In the genomic region with DNA sequence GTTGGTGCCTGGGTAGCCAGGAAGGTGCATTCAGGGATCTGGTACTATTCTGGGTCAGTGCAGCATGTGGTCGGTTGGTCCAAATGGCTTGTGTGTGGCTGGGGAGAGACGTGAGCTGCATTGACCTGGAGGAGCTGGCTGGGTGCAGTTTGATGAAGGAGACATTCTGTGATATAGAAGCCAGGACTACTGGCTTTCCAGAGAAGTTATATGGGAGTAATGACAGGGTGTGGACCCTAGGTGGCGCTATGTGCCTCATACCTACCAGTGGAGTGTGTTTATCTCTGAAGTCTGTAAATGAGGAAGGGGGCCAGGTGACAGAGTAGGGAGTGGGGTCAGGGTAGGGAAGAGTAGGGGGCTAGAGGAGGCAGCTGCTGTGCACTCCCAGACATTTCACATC, we compare ENCODE assay signal across 14 mouse cellular contexts. TPM values are rescaled to one million over a fixed set of nuclear protein-coding genes. Genes with fewer than 3 reads are reported as not detected.
DNase-seq lines count a peak whose midpoint lies in the region; ATAC-seq and TF ChIP-seq lines count a peak whose summit lies in the region.
"Had no signal": no experiment of that assay in that cellular context is flagged by ENCODE, and none has a peak within 500 bp of the region (broad histone marks: within the 10 kb centered on the region; RNA-seq: fewer than 3 reads in every experiment).

No protein-coding gene starts in this region.

- TF ChIP-seq CTCF in liver, postnatal 0 days (IDR thresholded peaks at IDR 0.05; ENCODE audit: low read depth) = peak; percentile 58

- no peak overlapping the region for H3K4me2 ChIP-seq in liver, embryonic 11.5 days
- no peak overlapping the region for H3K4me2 ChIP-seq in liver, postnatal 0 days (ENCODE audit: low read depth, low read length)
- H3K4me2 ChIP-seq: limb, embryonic 13.5 days; neural tube, embryonic 12.5 days had no signal

- H3K36me3 ChIP-seq in liver, embryonic 11.5 days (ENCODE audit: control insufficient read depth, insufficient read depth, low read length) = no peaks in the 10 kb centered on the region
- no peaks in the 10 kb centered on the region for H3K36me3 ChIP-seq in liver, postnatal 0 days (replicated peaks; ENCODE audit: insufficient read depth, low read length)
- H3K36me3 ChIP-seq: limb, embryonic 13.5 days had no signal

- no peak overlapping the region for H3K4me3 ChIP-seq in liver, embryonic 11.5 days (ENCODE audit: low read depth, low read length)
- H3K4me3 ChIP-seq in liver, postnatal 0 days (ENCODE audit: low read depth, low read length) = no peak overlapping the region
- H3K4me3 ChIP-seq: limb, embryonic 13.5 days; neural tube, embryonic 12.5 days had no signal

- 0 out of 2 replicates have a peak, but pooled peaks cover 2% of the 10 kb centered on the region for H3K9me3 ChIP-seq in liver, embryonic 11.5 days (ENCODE audit: control insufficient read depth, low read length)
- no peaks in the 10 kb centered on the region for H3K9me3 ChIP-seq in liver, postnatal 0 days (ENCODE audit: low read length)
- H3K9me3 ChIP-seq: neural tube, embryonic 12.5 days had no signal

- TF ChIP-seq EP300 in liver, postnatal 0 days (IDR thresholded peaks at IDR 0.05; ENCODE audit: low read depth) = no peak

- peaks cover 29% of the 10 kb centered on the region for H3K27me3 ChIP-seq in liver, embryonic 11.5 days (replicated peaks; ENCODE audit: control insufficient read depth, insufficient read depth, low read length)
- no peaks in the 10 kb centered on the region for H3K27me3 ChIP-seq in liver, postnatal 0 days (ENCODE audit: insufficient read depth, low read length)

- DNase-seq in cerebellum, adult 18-20 months = peak; percentile 48 to 64
- no peak for DNase-seq in cerebellum, adult 9-11 months
- DNase-seq in liver = peak; percentile 16
- DNase-seq in liver, embryonic 11.5 days (ENCODE audit: low spot score) = no peak
- peak; percentile 67 for DNase-seq in ES-CJ7 (ENCODE audit: low read depth, low spot score)
- DNase-seq in liver, postnatal 0 days = no peak
- DNase-seq in urinary bladder, postnatal 10 days (ENCODE audit: low spot score) = no peak
- no peak for DNase-seq in gastrocnemius, postnatal 4 days (ENCODE audit: low spot score in 2 of 2)
- DNase-seq: heart, adult 18-20 months; heart, postnatal 36 days; kidney, adult 18-20 months; thymus, postnatal 25 days had no signal

- 31% methylated on average over 3 of the region's 3 CpGs for WGBS in liver, embryonic 11.5 days
- WGBS in liver, postnatal 0 days (ENCODE audit: insufficient replicate concordance) = 34% methylated on average over 3 of the region's 3 CpGs

- no peak for ATAC-seq in liver, embryonic 11.5 days (replicated peaks; ENCODE audit: low FRiP score)
- ATAC-seq in liver, postnatal 0 days = no peak

- no peak overlapping the region for H3K9ac ChIP-seq in liver, embryonic 11.5 days (ENCODE audit: low read depth, low read length)
- no peak overlapping the region for H3K9ac ChIP-seq in liver, postnatal 0 days (replicated peaks)
- H3K9ac ChIP-seq: limb, embryonic 13.5 days; neural tube, embryonic 12.5 days had no signal

- H3K27ac ChIP-seq in liver, embryonic 11.5 days (ENCODE audit: low read depth, low read length) = no peak overlapping the region
- no peak overlapping the region for H3K27ac ChIP-seq in liver, postnatal 0 days (ENCODE audit: low read depth)
- H3K27ac ChIP-seq: limb, embryonic 13.5 days; neural tube, embryonic 12.5 days had no signal

- no peaks in the 10 kb centered on the region for H3K4me1 ChIP-seq in liver, embryonic 11.5 days (replicated peaks; ENCODE audit: control insufficient read depth, insufficient read depth, low read length)
- H3K4me1 ChIP-seq in liver, postnatal 0 days (ENCODE audit: insufficient read depth) = no peaks in the 10 kb centered on the region
- H3K4me1 ChIP-seq: limb, embryonic 13.5 days; neural tube, embryonic 12.5 days had no signal

RNA-seq across cellular contexts. Expression of a gene that starts 21.1 kb away (rescaled TPM):
- polyA plus RNA-seq in liver, embryonic 11.5 days (2014; fragmentation: Nextera tagmentation; extraction: Ambion mirVana) = 0.49 and 0.64 TPM in 2 replicates
- 0.11 TPM in 2 replicates for polyA plus RNA-seq in liver, postnatal 0 days (2015; fragmentation: Nextera tagmentation; extraction: Ambion mirVana)
- total RNA-seq in gastrocnemius, postnatal 4 days (2021) = under 1 TPM; 0.12 to 0.16 TPM

Comparison
In these comparisons a context has a peak if more than half of its experiments do, and no peak if none do; other contexts are left out.
1. DNase-seq: peak in cerebellum, adult 18-20 months (2 of 2), liver (single experiment) and ES-CJ7 (single experiment); none in cerebellum, adult 9-11 months (single experiment), liver, embryonic 11.5 days (single experiment), liver, postnatal 0 days (single experiment), urinary bladder, postnatal 10 days (single experiment) and gastrocnemius, postnatal 4 days (0 of 2).